Mouse (Mus musculus): Measurements from ENCODE around the gene Nme8. TPM values are rescaled to one million over a fixed set of nuclear protein-coding genes. Genes with fewer than 3 reads are reported as not detected.

The Nme8 gene
- total and polyA plus RNA-seq, 3 experiments, result not detected

- Histone ChIP-seq H3K9me3 (replicated peaks; ENCODE audit: insufficient read depth, low read length) (no peaks in the 10 kb centered on the region), H3K27ac (ENCODE audit: control insufficient read depth, low read depth, low read length) (no peak overlapping the region), H3K27me3 (ENCODE audit: control insufficient read depth in 1 of 2, insufficient read depth in 2 of 2, low read length in 2 of 2) (peaks cover 3 to 4% of the 10 kb centered on the region in 2 experiments), H3K9ac (ENCODE audit: control insufficient read depth, low read depth, low read length, poor library complexity, severe bottlenecking) (no peak overlapping the region), H3K4me3 (ENCODE audit: control insufficient read depth in 1 of 2, insufficient read depth in 1 of 2, low read depth in 2 of 2, low read length in 2 of 2) (no peak overlapping the region), H3K36me3 (ENCODE audit: control insufficient read depth in 1 of 2, insufficient read depth in 2 of 2, low read length in 2 of 2) (no peaks in the 10 kb centered on the region), H3K79me2 (ENCODE audit: control insufficient read depth, insufficient read depth, low read length, poor library complexity) (no peaks in the 10 kb centered on the region), H3K4me1 (ENCODE audit: control insufficient read depth in 1 of 2, insufficient read depth in 2 of 2, low read length in 2 of 2) (no peaks in the 10 kb centered on the region)
- no peak for DNase-seq (ENCODE audit: low read depth, low spot score)
- TF ChIP-seq BHLHE40 (IDR thresholded peaks at IDR 0.05; ENCODE audit: borderline replicate concordance, low read depth, low read length) (no peak), RCOR1 (IDR thresholded peaks at IDR 0.05; ENCODE audit: low read depth, low read length) (no peak), MYC (IDR thresholded peaks at IDR 0.05; ENCODE audit: low read depth, low read length) (no peak), MYB (IDR thresholded peaks at IDR 0.05; ENCODE audit: low read depth, low read length) (no peak)
These were observed 4.0 kb upstream of the Nme8 start for GRCm38 (mm10) chr13:19701443-19702078.

GRCm38 (mm10) chr13:19700733-19701442, 3.3 kb upstream of the Nme8 start:
- Histone ChIP-seq H3K4me1 (ENCODE audit: control insufficient read depth in 1 of 2, insufficient read depth in 2 of 2, low read length in 2 of 2) (no peaks in the 10 kb centered on the region), H3K9me3 (replicated peaks; ENCODE audit: insufficient read depth, low read length) (no peaks in the 10 kb centered on the region), H3K4me3 (ENCODE audit: control insufficient read depth in 1 of 2, insufficient read depth in 1 of 2, low read depth in 2 of 2, low read length in 2 of 2) (no peak overlapping the region), H3K36me3 (ENCODE audit: control insufficient read depth in 1 of 2, insufficient read depth in 2 of 2, low read length in 2 of 2) (no peaks in the 10 kb centered on the region), H3K27ac (ENCODE audit: control insufficient read depth, low read depth, low read length) (no peak overlapping the region), H3K9ac (ENCODE audit: control insufficient read depth, low read depth, low read length, poor library complexity, severe bottlenecking) (no peak overlapping the region), H3K79me2 (ENCODE audit: control insufficient read depth, insufficient read depth, low read length, poor library complexity) (no peaks in the 10 kb centered on the region), H3K27me3 (ENCODE audit: control insufficient read depth in 1 of 2, insufficient read depth in 2 of 2, low read length in 2 of 2) (peaks cover 3 to 4% of the 10 kb centered on the region in 2 experiments)
- no peak for DNase-seq (ENCODE audit: low read depth, low spot score)
- no peak for TF ChIP-seq KAT2A (conservative IDR thresholded peaks at IDR 0.05; ENCODE audit: low read depth, low read length)
- no peak for TF ChIP-seq SIN3A (IDR thresholded peaks at IDR 0.05; ENCODE audit: low read length)
- TF ChIP-seq NRF1 (IDR thresholded peaks at IDR 0.05; ENCODE audit: insufficient read depth, low read depth, low read length, poor library complexity, severe bottlenecking), result no peak
- no peak for TF ChIP-seq POLR2A (IDR thresholded peaks at IDR 0.05; ENCODE audit: control insufficient read depth in 1 of 2, insufficient read depth in 1 of 2, low read depth in 1 of 2, low read length in 2 of 2, poor library complexity in 1 of 2)
- TF ChIP-seq USF2 (IDR thresholded peaks at IDR 0.05; ENCODE audit: borderline replicate concordance in 1 of 2, insufficient read depth in 1 of 2, low read depth in 1 of 2, low read length in 2 of 2), result no peak
- TF ChIP-seq CHD1 (IDR thresholded peaks at IDR 0.05; ENCODE audit: low read depth, low read length), result no peak

- no peak overlapping the region for H3K27ac ChIP-seq (ENCODE audit: control insufficient read depth, low read depth, low read length)
- no peaks in the 10 kb centered on the region for H3K36me3 ChIP-seq (ENCODE audit: control insufficient read depth in 1 of 2, insufficient read depth in 2 of 2, low read length in 2 of 2)
- DNase-seq (ENCODE audit: low read depth, low spot score), result peak; percentile 60
- peaks cover under 1 to 3% of the 10 kb centered on the region in 2 experiments; a peak in 3 of 4 replicates for H3K27me3 ChIP-seq (ENCODE audit: control insufficient read depth in 1 of 2, insufficient read depth in 2 of 2, low read length in 2 of 2)
- H3K4me3 ChIP-seq (ENCODE audit: control insufficient read depth in 1 of 2, insufficient read depth in 1 of 2, low read depth in 2 of 2, low read length in 2 of 2), result no peak overlapping the region
- H3K9ac ChIP-seq (ENCODE audit: control insufficient read depth, low read depth, low read length, poor library complexity, severe bottlenecking), result no peak overlapping the region
- no peaks in the 10 kb centered on the region for H3K79me2 ChIP-seq (ENCODE audit: control insufficient read depth, insufficient read depth, low read length, poor library complexity)
- no peaks in the 10 kb centered on the region for H3K9me3 ChIP-seq (replicated peaks; ENCODE audit: insufficient read depth, low read length)
- H3K4me1 ChIP-seq (ENCODE audit: control insufficient read depth in 1 of 2, insufficient read depth in 2 of 2, low read length in 2 of 2), result no peaks in the 10 kb centered on the region
- TF ChIP-seq USF1 (IDR thresholded peaks at IDR 0.05; ENCODE audit: low read depth, low read length), result no peak
- no peak for TF ChIP-seq E2F4 (IDR thresholded peaks at IDR 0.05; ENCODE audit: borderline replicate concordance, low read depth, low read length)
- TF ChIP-seq NRF1 (IDR thresholded peaks at IDR 0.05; ENCODE audit: insufficient read depth, low read depth, low read length, poor library complexity, severe bottlenecking), result no peak
- no peak for TF ChIP-seq BHLHE40 (IDR thresholded peaks at IDR 0.05; ENCODE audit: borderline replicate concordance, low read depth, low read length)
- no peak for TF ChIP-seq MYB (IDR thresholded peaks at IDR 0.05; ENCODE audit: low read depth, low read length)
- no peak for TF ChIP-seq MXI1 (IDR thresholded peaks at IDR 0.05; ENCODE audit: low read depth, low read length)
- no peak for TF ChIP-seq POLR2AphosphoS2 (IDR thresholded peaks at IDR 0.05; ENCODE audit: low read length)
- TF ChIP-seq ZMIZ1 (IDR thresholded peaks at IDR 0.05; ENCODE audit: low read depth, low read length), result no peak
- no peak for TF ChIP-seq ETS1 (IDR thresholded peaks at IDR 0.05; ENCODE audit: low read depth, low read length)
- peak; percentile 89 for TF ChIP-seq SMC3 (IDR thresholded peaks at IDR 0.05; ENCODE audit: low read depth, low read length)
- TF ChIP-seq CHD1 (IDR thresholded peaks at IDR 0.05; ENCODE audit: low read depth, low read length), result no peak
- TF ChIP-seq TCF12 (IDR thresholded peaks at IDR 0.05; ENCODE audit: low read depth, low read length), result no peak
- no peak for TF ChIP-seq UBTF (IDR thresholded peaks at IDR 0.05; ENCODE audit: borderline replicate concordance, insufficient read depth, low read depth, low read length)
- peak; percentile 69 for TF ChIP-seq ZC3H11A (IDR thresholded peaks at IDR 0.05; ENCODE audit: low read depth, low read length)
- no peak for TF ChIP-seq GATA1 (IDR thresholded peaks at IDR 0.05; ENCODE audit: low read depth, low read length)
These were observed 1.1 kb upstream of the Nme8 start for GRCm38 (mm10) chr13:19698524-19699173.
